8 mouse cellular contexts compared by ENCODE assay signal in the genomic region with DNA sequence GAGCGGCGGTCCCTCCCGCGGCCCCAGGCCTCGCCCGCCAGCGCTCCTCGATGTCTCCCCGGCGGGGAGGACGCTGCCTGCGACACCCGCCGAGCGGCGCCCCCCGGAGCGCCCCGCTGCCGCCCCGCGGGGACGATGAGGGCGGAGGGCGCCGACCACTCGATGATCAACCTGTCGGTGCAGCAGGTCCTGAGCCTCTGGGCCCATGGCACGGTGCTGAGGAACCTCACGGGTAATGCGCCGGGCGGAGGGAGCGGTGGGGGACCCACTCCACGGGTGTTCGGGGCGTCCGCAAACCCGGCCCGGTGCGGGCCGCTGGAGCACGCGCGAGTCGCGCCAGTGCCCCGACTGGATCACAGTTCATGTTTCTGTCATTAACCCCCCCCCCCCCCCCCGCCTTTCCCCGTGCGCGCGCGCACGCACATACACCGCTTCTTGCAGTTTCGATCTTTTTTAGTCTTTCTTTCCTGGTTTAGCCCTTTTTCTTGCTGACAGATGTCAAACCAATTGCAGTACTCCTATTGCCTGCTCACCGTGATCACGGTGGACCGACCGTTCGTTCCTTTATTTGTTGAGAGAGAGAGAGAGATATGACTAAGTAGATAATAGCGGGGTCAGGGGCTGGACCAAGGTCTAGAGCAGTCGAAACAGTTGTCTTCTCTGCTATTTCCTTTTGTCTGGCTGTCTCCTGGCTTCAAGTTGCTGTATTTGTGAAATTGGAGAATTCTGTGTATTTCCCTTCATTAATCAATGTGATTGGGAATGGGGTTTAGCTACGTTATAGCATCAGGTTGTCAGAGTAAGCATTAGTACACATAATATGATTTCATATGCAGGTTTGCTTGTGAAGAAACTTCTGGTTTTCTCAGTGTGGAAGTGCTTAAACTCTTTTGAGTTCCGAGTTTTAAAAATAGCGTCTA. TPM values are rescaled to one million over a fixed set of nuclear protein-coding genes. Genes with fewer than 3 reads are reported as not detected.
DNase-seq lines count a peak whose midpoint lies in the region; ATAC-seq and TF ChIP-seq lines count a peak whose summit lies in the region.

No protein-coding gene starts in this region.

- WGBS in bone marrow, adult 2 months, result 1% methylated on average over 67 of the region's 67 CpGs
- WGBS in embryonic facial prominence, embryonic 15.5 days, result 3% methylated on average over 54 of the region's 67 CpGs
- WGBS in heart, embryonic 13.5 days, result 2% methylated on average over 47 of the region's 67 CpGs
- 2% methylated on average over 57 of the region's 67 CpGs for WGBS in kidney, postnatal 0 days
- WGBS in lung, embryonic 15.5 days, result 2% methylated on average over 62 of the region's 67 CpGs

- no peaks in the 10 kb centered on the region for H3K36me3 ChIP-seq in E14TG2a.4 (ENCODE audit: insufficient read depth, low read length)
- H3K36me3 ChIP-seq in embryonic facial prominence, embryonic 15.5 days, result no peaks in the 10 kb centered on the region
- H3K36me3 ChIP-seq in heart, embryonic 13.5 days, result no peaks in the 10 kb centered on the region
- no peaks in the 10 kb centered on the region for H3K36me3 ChIP-seq in kidney, postnatal 0 days (ENCODE audit: insufficient read depth, low read length)
- H3K36me3 ChIP-seq in lung, embryonic 15.5 days, result no peaks in the 10 kb centered on the region

- no peak for TF ChIP-seq POLR2A in bone marrow, adult 2 months (IDR thresholded peaks at IDR 0.05; ENCODE audit: borderline replicate concordance, control insufficient read depth, low read depth, low read length)

- peak overlapping the region; percentile 93 for H3K4me3 ChIP-seq in E14TG2a.4 (replicated peaks; ENCODE audit: low read length)
- peak overlapping the region; percentile 87 for H3K4me3 ChIP-seq in bone marrow, adult 2 months (replicated peaks; ENCODE audit: control insufficient read depth, low read depth, low read length)
- peak overlapping the region; percentile 88 for H3K4me3 ChIP-seq in embryonic facial prominence, embryonic 15.5 days (replicated peaks)
- peak overlapping the region; percentile 96 for H3K4me3 ChIP-seq in heart, embryonic 13.5 days
- peak overlapping the region; percentile 96 for H3K4me3 ChIP-seq in kidney, postnatal 0 days (replicated peaks; ENCODE audit: low read depth, low read length)
- peak overlapping the region; percentile 93 for H3K4me3 ChIP-seq in lung, embryonic 15.5 days

- peak overlapping the region; percentile 75 for H3K9ac ChIP-seq in embryonic facial prominence, embryonic 15.5 days
- peak overlapping the region; percentile 97 for H3K9ac ChIP-seq in heart, embryonic 13.5 days
- peak overlapping the region; percentile 95 for H3K9ac ChIP-seq in kidney, postnatal 0 days (ENCODE audit: low read depth, low read length)
- peak overlapping the region; percentile 79 for H3K9ac ChIP-seq in lung, embryonic 15.5 days

- ATAC-seq in embryonic facial prominence, embryonic 15.5 days (ENCODE audit: insufficient number of reproducible peaks, low FRiP score, low TSS enrichment, low read depth), result 0 out of 2 replicates have a peak, but pooled peaks have one; percentile 10
- ATAC-seq in heart, embryonic 13.5 days (ENCODE audit: extremely low read depth, insufficient number of reproducible peaks, low FRiP score, low TSS enrichment), result no peak
- peak; percentile 19 for ATAC-seq in kidney, postnatal 0 days (replicated peaks; ENCODE audit: low FRiP score, low read depth)
- ATAC-seq in lung, embryonic 15.5 days (ENCODE audit: borderline replicate concordance, extremely low read depth, low FRiP score, low TSS enrichment), result peak; percentile 24

- H3K27me3 ChIP-seq in E14TG2a.4 (ENCODE audit: insufficient read depth, low read length), result no peaks in the 10 kb centered on the region; the same call in 1 of the 2 replicates
- no peaks in the 10 kb centered on the region for H3K27me3 ChIP-seq in embryonic facial prominence, embryonic 15.5 days
- H3K27me3 ChIP-seq in heart, embryonic 13.5 days (replicated peaks), result no peaks in the 10 kb centered on the region
- H3K27me3 ChIP-seq in kidney, postnatal 0 days (ENCODE audit: insufficient read depth, low read length), result no peaks in the 10 kb centered on the region
- H3K27me3 ChIP-seq in lung, embryonic 15.5 days, result no peaks in the 10 kb centered on the region

- TF ChIP-seq CTCF in E14TG2a.4 (conservative IDR thresholded peaks at IDR 0.05; ENCODE audit: low read length), result no peak
- TF ChIP-seq CTCF in bone marrow, adult 2 months (IDR thresholded peaks at IDR 0.05; ENCODE audit: control insufficient read depth, insufficient read depth, low read length), result no peak
- no peak for TF ChIP-seq CTCF in kidney, postnatal 0 days (IDR thresholded peaks at IDR 0.05; ENCODE audit: low read depth)

- no peaks in the 10 kb centered on the region for H3K9me3 ChIP-seq in E14TG2a.4 (ENCODE audit: low read length)
- no peaks in the 10 kb centered on the region for H3K9me3 ChIP-seq in embryonic facial prominence, embryonic 15.5 days (replicated peaks)
- no peaks in the 10 kb centered on the region for H3K9me3 ChIP-seq in heart, embryonic 13.5 days
- H3K9me3 ChIP-seq in kidney, postnatal 0 days (replicated peaks; ENCODE audit: low read length), result no peaks in the 10 kb centered on the region
- no peaks in the 10 kb centered on the region for H3K9me3 ChIP-seq in lung, embryonic 15.5 days

- H3K4me1 ChIP-seq in E14TG2a.4 (replicated peaks; ENCODE audit: low read depth, low read length), result peaks cover 18% of the 10 kb centered on the region
- peaks cover 4% of the 10 kb centered on the region; the same call in 1 of the 2 replicates for H3K4me1 ChIP-seq in bone marrow, adult 2 months (ENCODE audit: control insufficient read depth, insufficient read depth, low read length)
- H3K4me1 ChIP-seq in embryonic facial prominence, embryonic 15.5 days, result 0 out of 2 replicates have a peak, but pooled peaks cover 17% of the 10 kb centered on the region
- peaks cover 33% of the 10 kb centered on the region for H3K4me1 ChIP-seq in heart, embryonic 13.5 days
- H3K4me1 ChIP-seq in kidney, postnatal 0 days (replicated peaks; ENCODE audit: insufficient read depth, low read length), result no peaks in the 10 kb centered on the region
- peaks cover 9% of the 10 kb centered on the region; the same call in 1 of the 2 replicates for H3K4me1 ChIP-seq in lung, embryonic 15.5 days

- peak overlapping the region; percentile 75 for H3K4me2 ChIP-seq in embryonic facial prominence, embryonic 15.5 days (replicated peaks)
- H3K4me2 ChIP-seq in heart, embryonic 13.5 days, result peak overlapping the region; percentile 76
- peak overlapping the region; percentile 74 for H3K4me2 ChIP-seq in kidney, postnatal 0 days (ENCODE audit: low read length)
- H3K4me2 ChIP-seq in lung, embryonic 15.5 days, result peak overlapping the region; percentile 87

- peak overlapping the region; percentile 99 for H3K27ac ChIP-seq in bone marrow, adult 2 months (ENCODE audit: control insufficient read depth, insufficient read depth, low read depth, low read length, poor library complexity)
- H3K27ac ChIP-seq in embryonic facial prominence, embryonic 15.5 days (replicated peaks), result peak overlapping the region; percentile 76
- peak overlapping the region; percentile 91 for H3K27ac ChIP-seq in heart, embryonic 13.5 days (replicated peaks)
- peak overlapping the region; percentile 79 for H3K27ac ChIP-seq in kidney, postnatal 0 days
- peak overlapping the region; percentile 83 for H3K27ac ChIP-seq in lung, embryonic 15.5 days

- DNase-seq in kidney, postnatal 0 days (ENCODE audit: low spot score), result peak; percentile 25
- peak; percentile 61 for DNase-seq in ovary, postnatal 36 days (ENCODE audit: low spot score)
- DNase-seq in urinary bladder, postnatal 14 days (ENCODE audit: low spot score), result peak; percentile 51

RNA-seq across cellular contexts. Expression of gene Tmem170b, which starts 0.6 kb away (rescaled TPM):
- polyA plus RNA-seq in bone marrow, adult 2 months (2011; ENCODE audit: insufficient read depth, insufficient read length, low replicate concordance, missing spikeins), result 3.2 and 7.1 TPM in 2 replicates
- polyA plus RNA-seq in embryonic facial prominence, embryonic 15.5 days (2015; fragmentation: Nextera tagmentation; extraction: Ambion mirVana), result 9.8 and 10.1 TPM in 2 replicates
- 11.4 and 12.7 TPM in 2 replicates for polyA plus RNA-seq in heart, embryonic 13.5 days (2015; fragmentation: Nextera tagmentation; extraction: Ambion mirVana)
- polyA plus RNA-seq in kidney, postnatal 0 days (2015; fragmentation: Nextera tagmentation; extraction: Ambion mirVana), result 6.8 and 7.0 TPM in 2 replicates
- polyA plus RNA-seq in lung, embryonic 15.5 days (2015; fragmentation: Nextera tagmentation; extraction: Ambion mirVana), result 10.0 and 11.2 TPM in 2 replicates
